Mouse (Mus musculus) macrophage (primary cell): Measurements from ENCODE around the gene Cnr1. TPM values are rescaled to one million over a fixed set of nuclear protein-coding genes. Genes with fewer than 3 reads are reported as not detected.

ENCODE experiments used
- H3K27ac ChIP-seq: fragments of 350-480 bp; formaldehyde crosslinking; 2 replicates; pipeline ENCODE4 v1.9.0; 2021
- H3K36me3 ChIP-seq: fragments of 350-480 bp; formaldehyde crosslinking; 2 replicates; pipeline ENCODE4 v1.9.0; 2021; ENCODE audit errors: inconsistent target
- H3K4me3 ChIP-seq: fragments of 350-480 bp; formaldehyde crosslinking; 2 replicates; pipeline ENCODE4 v1.9.0; 2021; ENCODE audit errors: inconsistent target
- H3K79me2 ChIP-seq: fragments of 350-480 bp; formaldehyde crosslinking; 2 replicates; pipeline ENCODE4 v1.9.0; 2021; ENCODE audit errors: inconsistent target
- WGBS: methylation state at CpG from one replicate; pipeline ENCODE4 v1.1.7; 2026; ENCODE audit warnings: inconsistent platforms; ENCODE audit not compliant: missing documents; 5-methylcytosine and 5-hydroxymethylcytosine counted together
- polyA plus RNA-seq: library from polyadenylated mRNA; stranded (reverse); fragments of 250-400 nt; gene quantifications from 3 replicates; pipeline ENCODE4 v1.2.4, GENCODE M21; 2018; ENCODE audit warnings: inconsistent platforms

Gene Cnr1
- polyA plus RNA-seq, 1 experiment from 2014 or later: 0.03 TPM

- WGBS: 49% methylated on average over 5 of the region's 5 CpGs
- H3K4me3 ChIP-seq: no peak overlapping the region
- no peaks in the 10 kb centered on the region for H3K36me3 ChIP-seq
- no peaks in the 10 kb centered on the region for H3K79me2 ChIP-seq
- H3K27ac ChIP-seq: no peak overlapping the region
These were observed 64.2 kb downstream of the Cnr1 start for GRCm38 (mm10) chr4:33988466-33989089.

DNA sequence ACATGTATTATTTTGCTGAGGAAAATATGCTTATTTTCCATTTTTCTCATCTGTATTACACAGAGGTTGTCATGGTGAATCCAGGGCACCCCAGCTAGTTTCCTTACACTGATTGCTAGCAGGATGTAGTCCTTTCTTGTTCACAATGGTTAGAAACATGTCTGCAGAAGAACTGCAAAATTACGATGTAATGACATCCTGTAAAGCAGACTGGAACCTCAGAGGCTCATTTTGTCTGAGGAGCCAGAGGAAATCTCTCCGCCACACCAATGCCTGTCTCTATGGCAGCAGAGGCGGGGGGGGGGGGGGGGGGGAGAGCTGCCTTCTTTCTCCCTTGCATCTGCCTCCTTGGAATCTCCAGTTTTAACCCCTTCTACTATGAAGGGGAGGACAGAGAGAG is 68.3 kb downstream of the Cnr1 start:
- Histone ChIP-seq H3K4me3 (no peak overlapping the region), H3K27ac (no peak overlapping the region), H3K36me3 (no peaks in the 10 kb centered on the region), H3K79me2 (no peaks in the 10 kb centered on the region)
- WGBS: 89% methylated on average over 3 of the region's 3 CpGs

- Histone ChIP-seq H3K79me2 (no peaks in the 10 kb centered on the region), H3K36me3 (no peaks in the 10 kb centered on the region), H3K27ac (no peak overlapping the region), H3K4me3 (no peak overlapping the region)
These were observed 72.0 kb downstream of the Cnr1 start for GRCm38 (mm10) chr4:33996382-33996781.

Other genes starting within 250 kb of the Cnr1 start
- not detected in 3 replicates for gene Spaca1, start 125.6 kb downstream of the Cnr1 start, polyA plus RNA-seq